Mouse (Mus musculus) cerebellum, adult 11 months (tissue): Measurements from ENCODE around the gene Gng7.

Source experiments
- DNase-seq: peaks from one replicate; pipeline ENCODE4 v3.0.0; 2022

Gene Gng7

DNA sequence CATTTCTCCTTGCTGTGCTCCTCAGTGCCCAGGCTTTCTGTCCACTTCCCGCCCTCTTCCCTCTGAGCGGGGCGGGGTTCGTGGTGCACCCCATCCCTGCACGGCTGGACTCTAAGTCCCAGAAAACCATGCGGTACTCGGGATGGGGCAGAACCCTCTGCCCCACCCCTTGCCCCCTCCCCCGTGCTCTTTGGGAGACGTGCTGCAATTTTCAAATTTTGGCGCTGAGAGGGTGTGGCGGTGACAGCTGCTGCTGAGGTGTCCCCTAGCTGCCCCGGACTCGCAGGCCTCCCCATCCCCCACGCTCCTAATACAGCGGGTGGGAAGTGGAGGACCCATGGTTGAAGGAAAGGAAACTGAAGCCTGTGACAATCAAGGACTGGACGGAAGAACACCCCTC lies 92.8 kb downstream of the Gng7 start:
- no peak for DNase-seq

DNA sequence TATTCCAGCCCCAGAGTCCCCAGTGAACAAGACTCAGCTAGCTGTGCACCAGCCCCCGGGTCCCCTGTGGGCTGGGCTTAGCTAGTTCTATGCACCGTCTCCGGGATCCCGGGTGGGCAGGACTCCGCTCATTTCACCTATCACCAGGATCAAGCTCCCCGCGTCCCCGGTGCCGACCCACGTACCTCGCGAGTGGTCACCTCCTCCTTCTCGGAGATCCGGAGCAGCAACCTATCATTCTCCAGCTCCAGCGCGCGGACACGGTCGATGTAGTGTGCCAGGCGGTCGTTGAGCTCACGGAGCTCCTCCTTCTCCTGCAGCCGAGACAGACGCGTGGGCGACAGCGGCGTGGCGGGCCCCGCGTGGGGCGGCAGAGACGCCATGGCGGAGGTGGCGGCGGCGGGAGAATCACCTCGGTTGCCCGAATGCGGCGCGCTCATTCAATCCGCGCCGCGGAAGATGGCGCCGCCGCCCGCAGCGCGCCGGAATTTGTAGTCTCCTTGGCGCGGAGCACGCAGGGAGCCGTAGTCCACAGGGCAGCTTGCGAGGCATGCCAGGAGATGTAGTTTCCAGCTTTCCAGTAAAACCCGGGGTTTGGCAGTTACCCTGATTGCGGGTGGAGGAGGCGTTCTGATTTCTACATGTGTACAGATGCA lies 96.8 kb downstream of the Gng7 start, which contains the start of gene Lmnb2:
Gene Lmnb2 (minus strand): TSS at position 467 of the 656 bp plus-strand sequence.
- DNase-seq, result peak; percentile 81

DNA sequence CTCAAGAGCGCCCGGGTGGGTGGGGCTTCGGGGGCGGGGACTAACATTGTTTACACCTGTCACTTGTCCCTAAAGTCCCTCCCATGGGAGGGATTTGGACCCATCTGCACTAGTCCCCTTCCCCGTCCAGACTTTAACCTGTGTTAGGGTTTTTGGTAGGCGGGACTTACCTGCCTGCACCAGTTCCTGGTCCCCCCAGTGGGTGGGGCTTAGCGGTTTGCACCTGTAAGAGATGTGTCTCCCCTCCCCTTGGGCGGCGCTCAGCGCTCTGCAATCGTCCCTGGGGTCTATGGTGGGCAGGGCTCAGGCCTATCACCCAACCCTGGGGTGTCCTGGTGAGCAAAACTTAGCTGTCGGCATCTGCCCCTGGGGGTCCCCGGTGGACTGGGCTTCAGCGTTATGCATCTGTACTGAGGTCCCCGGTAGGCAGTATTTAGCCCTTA lies 97.4 kb downstream of the Gng7 start:
- no peak for DNase-seq

DNA sequence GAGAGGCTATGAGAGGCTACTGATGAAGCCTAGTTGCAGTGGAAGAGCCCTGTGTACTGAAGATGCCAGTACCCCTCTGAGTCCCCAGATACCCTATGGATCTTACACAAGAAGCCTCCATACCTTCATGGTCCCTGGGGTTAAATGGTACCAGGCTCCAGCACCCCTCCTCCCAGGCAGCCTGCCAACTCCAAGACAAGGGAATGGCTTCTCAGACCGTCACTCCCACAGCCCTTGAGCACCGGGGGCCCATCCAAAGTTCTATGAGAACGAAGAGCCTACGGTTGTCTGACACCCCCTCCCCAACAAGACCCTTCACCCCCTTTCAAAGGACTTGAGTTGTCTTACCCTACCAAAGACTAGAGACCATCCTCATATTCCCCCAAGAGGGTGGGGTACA lies 99.0 kb downstream of the Gng7 start:
- no peak for DNase-seq

DNA sequence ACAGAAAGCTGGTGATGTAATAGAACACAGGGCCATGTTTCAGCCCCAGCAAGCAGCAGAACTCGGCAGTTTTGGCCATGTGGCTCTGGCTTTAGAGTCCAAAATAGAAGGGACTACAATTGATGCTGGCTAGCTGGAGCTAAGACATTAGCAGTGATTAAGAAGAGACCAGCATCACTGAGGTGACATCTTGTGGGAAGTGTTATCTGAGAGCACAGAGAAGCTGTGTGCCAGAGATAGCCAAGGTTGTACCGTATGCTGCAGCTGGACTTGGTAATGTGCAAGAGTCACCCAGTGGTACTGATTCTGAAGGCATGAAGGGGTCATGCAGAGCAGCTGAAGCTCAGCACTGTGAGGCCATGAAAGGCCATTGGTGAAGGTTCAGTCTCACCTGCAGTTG lies 99.5 kb downstream of the Gng7 start:
- no peak for DNase-seq

DNA sequence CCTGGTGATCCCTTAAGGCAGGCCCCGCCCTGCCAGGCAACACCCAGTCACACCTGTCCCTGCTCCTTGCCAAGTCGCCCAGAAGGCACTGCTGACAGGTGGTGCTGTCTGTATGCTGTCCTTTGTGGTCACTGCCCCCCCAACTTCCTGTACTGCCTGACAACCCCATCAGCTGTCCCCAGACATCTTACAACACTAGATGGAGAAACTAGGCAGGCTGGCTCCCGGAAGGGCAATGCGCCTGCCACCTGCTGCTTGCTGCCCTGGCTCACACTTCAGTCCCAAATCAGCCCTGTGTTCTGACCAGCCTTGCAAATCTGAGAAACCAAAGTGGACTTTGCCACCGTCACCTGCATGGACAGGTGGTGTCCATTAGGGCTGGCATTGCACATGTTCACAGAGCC lies 100.5 kb downstream of the Gng7 start:
- DNase-seq, result peak; percentile 81

DNA sequence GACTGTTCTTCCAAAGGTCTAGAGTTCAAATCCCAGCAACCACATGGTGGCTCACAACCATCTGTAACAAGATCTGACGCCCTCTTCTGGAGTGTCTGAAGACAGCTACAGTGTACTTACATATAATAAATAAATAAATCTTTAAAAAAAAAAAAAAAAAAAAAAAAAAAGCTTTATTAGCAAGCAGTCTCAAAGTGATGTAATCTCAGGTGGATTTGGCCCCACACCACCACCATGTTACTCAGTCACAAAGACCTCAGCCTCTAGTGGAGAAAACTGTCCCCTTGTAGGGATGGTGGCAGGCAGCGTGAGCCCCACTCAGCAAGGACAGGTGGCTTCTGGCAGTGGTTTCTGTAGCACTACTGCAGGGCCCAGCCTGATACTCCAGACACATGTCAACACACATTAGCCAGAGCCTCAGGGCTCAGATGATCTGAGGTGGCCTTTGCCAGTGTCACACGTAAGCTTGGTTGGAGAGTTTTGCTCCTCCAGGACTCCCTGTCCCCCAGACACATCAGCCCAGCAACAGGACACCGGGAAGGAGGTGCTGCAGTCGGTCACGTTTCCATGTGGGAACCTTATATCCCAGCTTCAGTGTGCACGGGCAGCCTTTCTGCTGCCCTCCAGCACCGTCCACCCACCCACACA lies 101.3 kb downstream of the Gng7 start:
- no peak for DNase-seq

DNA sequence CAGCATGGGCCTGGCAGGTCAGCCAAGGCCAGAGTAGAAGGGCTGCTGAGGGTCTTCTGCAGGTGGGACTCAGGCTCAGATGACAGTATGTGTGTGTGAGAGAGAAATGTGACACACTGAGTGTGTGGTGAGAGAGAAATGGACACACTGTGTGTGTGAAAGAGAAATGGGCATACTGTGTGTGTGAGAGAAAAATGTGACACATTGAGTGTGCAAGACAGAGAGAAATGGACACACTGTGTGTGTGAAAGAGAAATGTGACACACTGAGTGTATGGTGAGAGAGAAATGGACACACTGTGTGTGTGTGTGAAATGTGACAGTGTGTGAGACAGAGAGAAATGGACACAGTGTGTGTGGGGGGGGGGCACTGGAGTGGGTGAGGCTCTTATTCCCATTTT lies 102.9 kb downstream of the Gng7 start:
- no peak for DNase-seq

DNA sequence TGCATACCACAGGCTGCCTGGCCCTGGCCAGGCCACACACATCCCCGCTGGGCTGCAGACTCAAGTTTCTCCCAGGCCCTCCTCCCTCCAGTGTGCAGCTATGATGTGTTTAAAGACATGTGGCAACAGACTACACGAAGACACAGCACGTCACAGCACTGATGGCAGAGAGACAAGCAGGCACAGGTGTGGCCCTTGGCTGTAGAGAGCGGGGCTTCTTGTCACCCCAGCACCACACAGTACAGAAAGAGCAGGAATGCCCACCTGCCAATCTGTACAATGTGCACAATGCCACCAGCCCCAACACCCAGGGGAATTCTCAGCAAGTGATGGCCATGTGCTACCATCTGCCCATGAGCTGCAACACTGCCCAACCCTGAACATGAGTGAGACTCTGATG lies 103.4 kb downstream of the Gng7 start:
- DNase-seq, result no peak

DNA sequence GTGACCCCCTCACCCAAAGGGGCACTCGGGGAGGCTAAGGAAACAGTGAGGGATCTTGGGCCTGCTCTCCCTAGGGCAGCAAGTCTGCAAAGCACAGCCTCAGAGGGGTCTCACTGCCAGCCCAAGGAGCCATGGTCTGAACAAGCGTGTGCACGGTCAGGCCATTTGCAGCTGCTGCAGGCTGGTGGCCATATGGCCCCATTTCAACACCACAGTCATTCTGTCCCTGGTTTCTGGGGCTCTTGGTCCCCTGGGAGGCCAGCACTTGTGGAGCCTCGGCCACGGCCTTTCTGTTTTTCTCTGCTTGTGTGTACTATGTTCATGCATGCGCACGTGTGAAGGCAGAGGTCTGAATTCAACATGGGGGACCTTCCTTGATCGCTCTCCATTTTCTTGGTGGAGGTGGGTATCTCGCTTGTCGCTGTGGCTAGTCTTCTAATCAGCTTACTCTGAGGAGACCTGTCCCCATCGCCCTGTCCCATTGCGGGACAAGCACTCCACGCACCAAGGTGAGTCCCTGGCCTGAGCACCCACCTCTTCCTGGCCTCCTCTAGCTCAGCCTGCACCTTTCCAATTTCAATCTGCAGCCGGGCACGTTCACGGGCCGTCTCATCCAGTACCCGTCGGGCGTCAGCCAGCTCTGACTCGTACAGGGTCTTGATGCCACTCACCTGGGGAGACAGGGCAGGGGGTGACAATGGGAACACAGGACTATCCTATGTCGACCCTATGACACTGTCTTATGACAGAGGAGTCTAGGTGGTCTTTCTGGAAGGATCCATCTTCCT lies 105.2 kb downstream of the Gng7 start:
- DNase-seq, result no peak

DNA sequence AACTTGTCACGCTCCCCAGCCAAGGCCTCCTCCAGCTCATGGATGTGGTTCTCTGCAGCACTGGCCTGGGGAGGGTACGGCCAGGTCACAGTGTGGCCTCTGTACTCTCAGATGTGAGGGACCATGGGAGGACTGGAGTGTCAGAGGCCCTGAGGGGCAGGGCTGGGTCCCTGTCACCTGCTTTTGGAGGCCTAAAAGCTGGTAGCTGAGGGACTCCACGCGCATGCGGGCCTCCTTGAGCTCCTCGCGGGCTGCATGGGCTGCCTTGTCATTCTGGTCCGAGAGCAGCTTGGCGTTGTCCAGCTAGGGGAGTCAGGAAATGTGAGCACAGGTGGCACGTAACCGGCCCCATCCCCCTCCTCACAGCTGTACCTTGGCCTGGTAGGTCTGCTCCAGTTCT lies 110.0 kb downstream of the Gng7 start:
- no peak for DNase-seq

DNA sequence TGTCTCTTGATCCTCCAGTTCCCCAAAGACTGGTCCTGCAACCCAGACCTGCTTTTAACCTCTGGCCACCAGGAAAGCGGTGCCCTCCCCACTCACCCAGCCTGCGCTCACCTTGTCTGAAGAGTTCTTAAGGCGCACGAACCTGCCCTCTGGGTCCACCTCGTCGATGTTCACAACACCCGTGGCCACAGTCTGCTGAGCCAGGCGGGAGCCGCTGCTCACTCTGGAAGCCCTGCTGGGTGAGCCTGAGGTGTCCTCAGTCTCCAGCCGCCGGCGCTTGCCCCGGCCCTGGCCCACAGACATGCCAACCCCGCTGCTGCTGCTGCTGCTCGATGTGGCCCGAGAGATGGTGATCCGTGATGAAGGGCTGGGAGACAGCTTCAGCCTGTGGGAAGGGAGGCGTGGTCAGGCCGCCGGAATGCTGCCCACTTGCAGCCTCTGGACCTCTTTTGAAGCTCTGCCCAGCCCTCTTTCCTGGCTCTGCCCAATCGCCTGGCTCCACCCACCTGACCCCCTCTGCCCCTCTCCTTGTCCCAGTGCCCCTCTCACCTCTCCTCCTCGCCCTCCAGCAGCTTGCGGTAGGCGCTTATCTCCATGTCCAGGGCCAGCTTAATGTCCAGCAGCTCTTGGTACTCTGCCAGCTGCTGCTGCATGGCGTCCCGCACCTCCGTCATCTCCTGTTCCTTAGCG lies 110.6 kb downstream of the Gng7 start:
- DNase-seq, result no peak

DNA sequence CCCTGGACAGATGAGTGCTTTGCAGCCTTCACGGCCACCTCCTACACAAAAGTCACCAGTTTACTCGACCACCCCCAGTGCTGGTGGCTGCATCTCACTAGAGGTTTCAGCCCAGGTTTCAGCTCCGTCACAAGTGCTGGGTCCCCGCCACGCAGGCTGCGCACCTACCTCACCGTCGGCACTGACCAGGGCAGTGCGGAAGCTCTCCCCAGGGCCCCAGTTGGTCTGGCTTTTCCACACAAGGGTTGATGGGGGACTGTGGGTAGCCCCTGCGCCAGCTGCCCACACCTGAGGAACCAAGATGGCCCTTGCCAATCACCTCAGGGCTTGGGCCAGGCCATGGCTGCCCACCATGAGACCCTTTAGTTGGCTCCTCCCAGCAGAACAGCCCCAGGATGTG lies 111.5 kb downstream of the Gng7 start:
- no peak for DNase-seq

DNA sequence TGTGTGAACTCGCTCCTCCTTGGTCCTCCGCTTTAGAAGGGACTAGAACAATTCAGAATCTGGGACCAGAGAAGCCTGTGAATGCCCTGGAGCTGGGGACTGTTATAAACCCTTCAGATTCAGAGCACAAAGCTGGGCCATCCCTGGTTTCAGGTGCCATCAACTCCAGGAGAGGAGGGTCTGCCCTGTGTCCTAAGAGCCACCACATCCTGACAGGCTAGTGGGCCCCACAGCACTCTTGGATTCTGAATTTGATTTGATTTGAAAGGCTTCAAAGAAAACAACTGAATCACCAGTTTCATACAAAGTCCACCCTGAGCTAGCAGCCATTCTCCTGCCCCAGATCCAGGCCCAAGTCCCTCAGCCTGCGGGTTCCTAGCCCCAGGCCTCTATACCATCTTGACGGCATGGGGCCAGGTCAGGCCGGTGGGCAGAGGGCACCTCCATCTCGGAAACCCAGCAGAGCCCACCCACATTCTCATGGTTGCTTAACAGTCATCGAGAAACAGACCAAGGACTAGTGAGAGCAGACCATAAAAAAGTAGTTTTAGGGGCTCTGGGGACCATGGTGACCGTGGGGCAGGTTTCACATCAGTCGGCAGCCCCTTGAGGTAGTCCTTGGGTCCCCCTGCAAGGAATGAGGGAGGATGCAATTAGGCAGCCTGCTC lies 112.3 kb downstream of the Gng7 start:
- no peak for DNase-seq

DNA sequence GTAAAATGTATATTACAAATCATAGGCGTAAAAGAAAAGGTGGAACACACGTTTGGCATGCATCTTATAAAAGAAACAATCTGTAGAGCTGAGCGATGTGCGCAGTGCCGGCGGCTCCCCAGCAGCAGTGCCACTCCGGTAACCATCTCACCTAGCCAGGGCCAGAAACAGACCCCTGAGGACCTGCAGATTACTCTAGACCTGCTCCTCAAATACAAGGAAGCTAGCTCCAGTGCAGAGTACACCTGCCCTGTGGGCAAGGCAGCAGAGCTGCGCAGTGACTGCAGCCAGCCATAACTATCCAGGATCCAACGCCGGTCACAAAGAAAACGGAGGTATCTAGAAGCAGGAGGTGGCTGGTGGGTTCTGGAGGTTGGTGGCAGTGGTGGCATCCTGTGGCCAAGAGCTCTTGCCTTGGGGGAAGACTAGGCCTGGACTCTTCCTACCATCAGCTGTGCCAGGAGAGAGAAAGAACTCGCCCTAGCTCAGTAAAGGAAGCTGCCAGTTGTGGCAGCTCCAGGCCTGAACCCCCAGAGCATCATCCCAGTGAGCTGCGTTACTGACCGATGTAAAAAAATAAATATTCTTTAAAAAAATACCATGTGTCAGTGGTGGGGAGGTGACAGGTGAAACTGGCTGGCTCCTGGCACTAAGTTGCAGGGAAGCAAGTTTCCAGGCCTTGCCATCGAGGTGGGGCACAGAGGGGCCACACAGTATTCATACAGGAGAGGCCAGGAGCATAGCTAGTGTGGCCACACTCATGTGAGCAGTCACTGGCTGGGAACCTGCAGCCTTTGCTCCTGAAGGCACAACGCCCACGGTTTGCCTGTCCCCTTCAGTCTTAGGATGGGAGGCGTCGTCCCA lies 113.1 kb downstream of the Gng7 start:
- DNase-seq, result no peak

DNA sequence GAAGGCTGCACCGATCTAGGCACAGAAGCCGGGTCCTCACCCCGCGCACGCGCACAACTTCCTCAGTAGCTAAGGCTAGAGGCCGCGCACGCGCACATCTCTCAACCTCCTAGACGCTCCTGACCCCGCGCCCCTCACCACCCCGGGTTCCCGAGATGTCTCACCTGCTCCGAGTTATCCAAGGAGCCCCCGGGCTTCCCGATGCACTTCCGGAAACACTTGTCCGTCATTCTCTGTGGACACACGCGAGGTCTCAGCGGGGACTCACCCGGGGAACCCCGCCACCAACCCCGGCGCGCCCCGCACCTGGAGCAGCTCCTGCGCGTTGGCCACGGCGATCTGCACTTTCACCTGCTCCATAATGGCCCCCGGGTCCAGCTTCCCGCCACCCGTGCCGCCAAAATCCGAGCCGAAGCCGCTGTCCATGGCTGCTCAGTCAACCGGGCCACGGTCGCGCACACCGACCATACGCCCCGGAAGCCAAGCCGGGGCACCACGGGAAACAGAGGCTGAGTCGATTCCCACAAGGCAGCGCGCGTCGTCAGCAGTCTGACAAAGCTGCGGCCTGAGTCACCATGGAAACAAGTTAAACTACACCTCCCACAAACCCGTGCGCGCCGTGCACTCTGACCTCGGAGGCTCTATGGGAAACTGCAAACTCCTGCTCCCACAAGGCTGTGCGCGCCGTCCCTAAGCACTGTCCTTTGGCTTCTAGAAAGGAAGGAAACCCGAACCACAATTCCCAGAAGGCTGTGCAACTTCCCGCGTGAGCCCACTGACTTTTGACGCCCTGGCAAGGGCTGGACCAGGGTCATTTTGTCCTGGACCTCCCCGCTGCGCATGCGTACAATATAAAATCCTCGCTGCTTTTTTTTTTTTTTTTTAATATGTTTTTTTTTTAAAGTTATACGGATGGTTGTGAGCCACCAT lies 114.2 kb downstream of the Gng7 start, which contains the start of gene Timm13:
Gene Timm13 (minus strand): TSS at position 652 of the 930 bp plus-strand sequence.
- peak; percentile 97 for DNase-seq

DNA sequence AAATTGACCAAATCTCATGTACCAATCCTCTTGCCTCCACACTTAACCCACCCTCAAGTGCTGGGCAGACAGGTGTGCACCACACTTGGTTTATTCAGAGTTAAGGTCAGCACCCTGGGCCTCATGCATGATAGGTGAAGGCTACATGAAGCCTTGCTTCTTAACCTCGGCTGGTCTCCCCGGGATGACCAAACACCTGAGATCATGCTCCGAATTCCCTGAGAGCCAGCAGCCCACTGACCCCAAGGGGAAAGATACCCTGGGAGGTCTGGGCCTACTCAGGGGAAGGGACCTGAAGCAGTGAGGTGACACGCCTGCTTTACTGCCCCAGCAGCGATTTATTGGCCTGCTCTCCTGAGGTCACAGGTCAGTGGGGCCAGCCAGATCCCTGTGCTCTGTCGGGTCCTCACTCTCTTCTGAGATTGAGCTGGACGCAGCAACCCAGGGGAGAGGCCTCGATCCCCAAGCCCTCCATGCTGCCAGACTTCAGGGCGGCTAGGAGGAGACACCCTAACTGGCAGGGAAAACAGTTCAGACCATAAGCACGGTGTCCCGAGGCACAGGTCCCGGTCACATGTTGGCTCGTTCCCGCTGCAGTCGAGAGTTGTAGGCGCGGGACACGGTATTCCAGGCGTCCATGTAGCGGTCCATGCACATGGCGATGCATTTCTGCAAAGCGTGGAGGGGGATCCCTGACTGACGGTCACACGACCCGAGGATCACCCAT lies 115.0 kb downstream of the Gng7 start:
- DNase-seq, result no peak

DNA sequence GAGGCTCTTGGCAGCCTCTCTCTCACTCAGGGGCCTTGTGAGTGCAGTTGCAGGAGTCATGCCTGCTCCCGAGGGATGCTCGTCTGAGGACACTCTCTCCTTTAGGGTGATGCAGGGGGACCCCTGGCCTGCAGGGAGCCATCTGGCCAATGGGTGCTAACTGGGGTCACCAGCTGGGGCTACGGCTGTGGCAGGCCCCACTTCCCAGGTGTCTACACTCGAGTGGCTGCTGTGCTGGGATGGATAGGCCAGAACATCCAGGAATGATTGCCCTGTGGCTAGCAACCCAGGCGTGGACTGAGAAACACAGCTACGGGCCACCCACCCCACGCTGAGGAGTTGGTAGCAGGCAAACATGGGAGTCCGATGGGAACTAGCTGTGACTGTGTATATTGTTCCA lies 115.7 kb downstream of the Gng7 start:
- no peak for DNase-seq
